Mouse (Mus musculus): ENCODE results near the gene Sectm1b. TPM values are rescaled to one million over a fixed set of nuclear protein-coding genes. Genes with fewer than 3 reads are reported as not detected.

Gene Sectm1b
- polyA plus RNA-seq, 1 experiment from 2014 or later, result not detected

DNA sequence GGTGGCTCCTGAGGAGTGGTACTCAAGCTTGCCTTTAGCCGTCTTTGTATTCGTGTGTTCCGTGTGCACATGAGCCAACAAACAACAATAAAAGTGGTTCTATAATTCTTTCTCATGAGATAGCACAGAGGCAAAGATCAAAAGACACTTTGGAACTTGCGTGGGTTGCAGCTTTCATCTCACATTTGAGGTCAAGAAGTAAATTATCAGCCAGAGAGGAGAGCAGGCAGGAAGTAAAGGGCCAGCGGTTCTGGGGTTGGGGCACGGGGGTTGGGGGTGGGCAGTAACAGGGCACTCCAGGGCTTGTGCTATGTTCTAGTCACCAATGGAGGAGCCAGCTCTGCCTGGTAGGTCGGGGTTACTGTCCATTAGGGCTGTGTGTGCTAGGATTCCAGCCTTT is 37.3 kb upstream of the Sectm1b start:
- Histone ChIP-seq H3K4me3 (ENCODE audit: low read depth, low read length) (no peak overlapping the region), H3K9me3 (ENCODE audit: control insufficient read depth, low read length) (no peaks in the 10 kb centered on the region), H3K4me1 (replicated peaks; ENCODE audit: control insufficient read depth, insufficient read depth, low read length) (peaks cover 8% of the 10 kb centered on the region; the same call in 1 of the 2 replicates), H3K27me3 (replicated peaks; ENCODE audit: control insufficient read depth, insufficient read depth, low read length) (no peaks in the 10 kb centered on the region), H3K4me2 (no peak overlapping the region), H3K27ac (ENCODE audit: low read depth, low read length) (no peak overlapping the region), H3K36me3 (ENCODE audit: control insufficient read depth, insufficient read depth, low read length) (no peaks in the 10 kb centered on the region), H3K9ac (ENCODE audit: low read depth, low read length) (no peak overlapping the region)
- no peak for ATAC-seq (replicated peaks; ENCODE audit: low FRiP score)
- WGBS, result 46% methylated on average over 7 of the region's 7 CpGs
- no peak for DNase-seq (ENCODE audit: low spot score)

DNA sequence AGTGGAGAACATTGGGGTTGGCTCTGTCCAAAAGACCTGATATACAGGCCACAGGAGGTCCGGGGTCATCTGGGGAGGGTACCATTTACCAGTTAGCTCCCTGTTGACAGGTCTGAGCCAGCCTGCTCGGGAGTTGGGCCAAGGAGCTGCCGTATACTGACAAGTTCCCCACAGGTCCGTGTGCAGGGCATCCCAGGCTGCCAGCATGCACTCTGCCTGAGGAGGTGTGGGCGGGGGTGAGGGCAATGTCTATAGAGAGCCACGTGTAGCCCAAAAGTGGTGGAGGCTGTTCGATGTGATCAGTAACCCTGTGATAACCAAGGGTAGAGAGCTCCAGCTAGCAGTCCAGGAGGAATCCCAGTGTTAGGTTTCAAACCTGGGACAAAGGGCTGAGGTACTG is 36.4 kb upstream of the Sectm1b start:
- Histone ChIP-seq H3K36me3 (ENCODE audit: control insufficient read depth, insufficient read depth, low read length) (no peaks in the 10 kb centered on the region), H3K9ac (ENCODE audit: low read depth, low read length) (no peak overlapping the region), H3K9me3 (ENCODE audit: control insufficient read depth, low read length) (no peaks in the 10 kb centered on the region), H3K4me1 (replicated peaks; ENCODE audit: control insufficient read depth, insufficient read depth, low read length) (peaks cover 8% of the 10 kb centered on the region; the same call in 1 of the 2 replicates), H3K4me2 (no peak overlapping the region), H3K4me3 (ENCODE audit: low read depth, low read length) (no peak overlapping the region), H3K27ac (ENCODE audit: low read depth, low read length) (no peak overlapping the region), H3K27me3 (replicated peaks; ENCODE audit: control insufficient read depth, insufficient read depth, low read length) (no peaks in the 10 kb centered on the region)
- no peak for ATAC-seq (replicated peaks; ENCODE audit: low FRiP score)
- WGBS, result 72% methylated on average over 7 of the region's 7 CpGs
- no peak for DNase-seq (ENCODE audit: low spot score)

DNA sequence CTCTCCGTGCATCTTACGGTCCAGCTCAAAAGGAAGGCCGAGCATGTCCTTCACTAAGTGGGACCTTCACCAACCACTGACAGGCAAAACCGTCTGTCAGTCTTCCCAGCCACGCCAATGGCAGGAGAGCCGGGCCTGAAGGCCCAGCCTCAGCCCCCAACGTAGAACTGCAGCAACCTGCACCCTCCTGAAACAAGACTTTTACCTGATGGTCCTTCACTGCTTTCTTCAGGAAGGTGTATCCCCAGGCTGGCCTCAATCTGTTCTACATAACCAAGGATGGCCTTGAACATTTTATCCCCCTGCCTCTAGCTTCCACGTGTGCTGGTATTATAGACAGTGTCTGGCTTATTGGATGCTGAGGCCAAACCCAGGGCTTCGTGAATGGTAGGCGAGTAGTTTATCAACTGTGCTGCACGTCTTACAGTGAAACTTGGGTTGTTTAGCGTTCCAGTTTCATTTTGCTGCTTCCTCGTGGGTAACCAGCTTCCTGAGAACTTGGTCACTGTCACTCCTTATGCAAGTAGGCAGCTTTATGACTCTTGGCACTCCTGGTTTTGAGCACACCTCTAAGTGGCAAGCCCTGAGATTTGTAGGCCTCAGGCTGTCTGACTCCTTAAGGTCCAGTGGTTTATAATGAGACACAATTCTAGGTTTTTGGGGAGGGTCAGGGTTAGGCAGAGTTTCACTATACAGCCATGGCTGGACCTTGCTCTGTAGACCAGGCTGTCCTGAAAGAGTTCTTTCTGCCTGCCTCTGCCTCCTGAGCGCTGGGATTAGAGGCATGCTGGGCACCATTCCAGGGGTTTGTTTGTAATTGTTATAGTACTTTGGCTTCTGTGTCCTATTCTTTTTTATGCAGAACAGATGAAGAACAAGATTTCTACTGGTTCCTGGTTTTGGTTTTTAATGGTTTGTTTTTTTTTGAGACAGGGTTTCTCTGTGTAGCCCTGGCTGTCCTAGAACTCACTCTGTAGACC is 29.5 kb upstream of the Sectm1b start:
- DNase-seq (ENCODE audit: low spot score) (no peak), ATAC-seq (replicated peaks; ENCODE audit: low FRiP score) (no peak)
- H3K4me2 ChIP-seq, result no peak overlapping the region
- no peak overlapping the region for H3K4me3 ChIP-seq (ENCODE audit: low read depth, low read length)
- H3K9ac ChIP-seq (ENCODE audit: low read depth, low read length), result no peak overlapping the region
- no peaks in the 10 kb centered on the region for H3K4me1 ChIP-seq (replicated peaks; ENCODE audit: control insufficient read depth, insufficient read depth, low read length)
- H3K9me3 ChIP-seq (ENCODE audit: control insufficient read depth, low read length), result no peaks in the 10 kb centered on the region
- H3K27me3 ChIP-seq (replicated peaks; ENCODE audit: control insufficient read depth, insufficient read depth, low read length), result no peaks in the 10 kb centered on the region
- no peaks in the 10 kb centered on the region for H3K36me3 ChIP-seq (ENCODE audit: control insufficient read depth, insufficient read depth, low read length)
- H3K27ac ChIP-seq (ENCODE audit: low read depth, low read length), result no peak overlapping the region
- 77% methylated on average over 14 of the region's 14 CpGs for WGBS

DNA sequence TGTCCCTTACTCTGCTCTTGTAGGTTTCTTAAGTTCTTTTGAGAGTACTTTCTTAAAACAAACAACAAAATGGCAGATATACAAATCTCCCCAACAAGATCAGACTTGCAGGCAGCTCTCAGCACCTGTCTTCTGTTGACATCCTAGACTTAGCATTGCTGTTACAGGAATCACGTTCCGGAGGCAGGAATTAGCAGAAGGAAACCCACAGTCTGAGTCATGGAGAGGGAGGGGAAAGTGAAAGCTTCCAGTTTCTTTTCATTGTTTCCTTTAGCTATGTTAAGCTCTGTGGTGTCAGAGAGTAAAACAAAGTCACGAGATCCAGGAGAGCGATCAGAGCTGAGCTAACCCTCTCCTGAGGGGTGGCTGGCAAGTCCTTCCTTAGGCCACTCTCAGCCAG is 27.6 kb upstream of the Sectm1b start:
- H3K4me3 ChIP-seq (ENCODE audit: low read depth, low read length), result no peak overlapping the region
- no peak overlapping the region for H3K9ac ChIP-seq (ENCODE audit: low read depth, low read length)
- H3K4me1 ChIP-seq (replicated peaks; ENCODE audit: control insufficient read depth, insufficient read depth, low read length), result no peaks in the 10 kb centered on the region
- WGBS, result 64% methylated on average over 4 of the region's 4 CpGs
- ATAC-seq (replicated peaks; ENCODE audit: low FRiP score) (no peak), DNase-seq (ENCODE audit: low spot score) (no peak)
- H3K27ac ChIP-seq (ENCODE audit: low read depth, low read length), result no peak overlapping the region
- H3K27me3 ChIP-seq (replicated peaks; ENCODE audit: control insufficient read depth, insufficient read depth, low read length), result no peaks in the 10 kb centered on the region
- H3K4me2 ChIP-seq, result no peak overlapping the region
- no peaks in the 10 kb centered on the region for H3K9me3 ChIP-seq (ENCODE audit: control insufficient read depth, low read length)
- H3K36me3 ChIP-seq (ENCODE audit: control insufficient read depth, insufficient read depth, low read length), result no peaks in the 10 kb centered on the region

DNA sequence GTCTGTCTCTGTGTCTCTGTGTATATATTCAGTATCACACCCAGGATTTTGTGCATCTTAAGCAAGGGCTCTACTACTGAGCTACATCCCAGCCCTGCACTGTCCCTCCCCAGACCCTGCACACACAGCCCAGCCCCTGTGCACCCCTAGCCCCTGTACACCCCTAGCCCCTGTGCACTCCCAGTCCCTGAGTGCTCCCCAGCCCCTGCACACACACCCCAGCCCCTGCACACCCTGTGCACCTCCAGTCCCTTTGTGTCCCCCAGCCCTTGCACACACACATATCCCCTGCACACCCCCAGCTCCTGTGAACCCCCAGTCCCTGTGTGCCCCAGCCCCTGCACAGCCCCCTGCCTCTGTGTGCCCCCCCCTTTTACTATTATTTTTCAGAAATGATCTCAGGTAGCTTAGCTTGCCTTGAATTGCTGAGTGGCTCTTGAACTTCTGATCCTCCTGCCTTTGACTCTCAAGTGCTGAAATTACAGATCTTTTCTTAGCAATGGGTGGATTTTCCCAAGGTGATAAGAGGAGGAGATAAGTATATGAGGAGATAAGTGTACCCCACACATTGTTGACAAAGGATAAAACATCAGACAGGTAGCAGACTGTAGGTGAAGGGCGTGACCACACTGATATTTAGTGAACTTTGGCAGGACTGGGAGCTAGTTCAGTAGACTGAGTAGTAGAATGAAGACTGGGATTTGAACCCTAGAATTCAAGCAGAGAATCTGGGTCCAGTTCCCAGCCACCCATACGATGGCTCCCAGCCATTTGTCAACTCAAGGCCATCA is 26.6 kb upstream of the Sectm1b start:
- Histone ChIP-seq H3K4me3 (ENCODE audit: low read depth, low read length) (no peak overlapping the region), H3K27ac (ENCODE audit: low read depth, low read length) (no peak overlapping the region), H3K9ac (ENCODE audit: low read depth, low read length) (no peak overlapping the region), H3K27me3 (replicated peaks; ENCODE audit: control insufficient read depth, insufficient read depth, low read length) (no peaks in the 10 kb centered on the region), H3K36me3 (ENCODE audit: control insufficient read depth, insufficient read depth, low read length) (no peaks in the 10 kb centered on the region), H3K4me1 (replicated peaks; ENCODE audit: control insufficient read depth, insufficient read depth, low read length) (no peaks in the 10 kb centered on the region), H3K9me3 (ENCODE audit: control insufficient read depth, low read length) (no peaks in the 10 kb centered on the region), H3K4me2 (no peak overlapping the region)
- no peak for ATAC-seq (replicated peaks; ENCODE audit: low FRiP score)
- DNase-seq (ENCODE audit: low spot score), result no peak
- 86% methylated on average over 2 of the region's 2 CpGs for WGBS

DNA sequence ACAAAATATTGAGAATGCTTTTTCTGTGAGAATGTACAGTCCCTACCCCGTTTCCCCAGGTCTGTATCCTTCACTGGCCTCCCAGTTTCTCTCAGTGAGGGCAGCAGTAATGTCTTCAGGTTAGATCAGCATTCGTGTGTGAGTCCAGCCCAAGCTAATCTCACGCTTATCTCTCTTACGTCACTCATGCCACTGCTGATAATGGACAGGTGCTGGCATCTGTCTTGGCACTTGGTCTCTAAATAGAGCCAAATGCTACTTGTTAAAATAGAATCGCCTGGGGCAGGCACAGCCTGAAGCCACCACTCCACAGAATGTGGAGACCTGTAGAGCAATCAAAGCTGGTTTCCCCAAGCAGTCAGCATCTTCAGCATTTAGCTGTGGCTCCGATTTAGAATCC is 25.6 kb upstream of the Sectm1b start:
- no peak overlapping the region for H3K9ac ChIP-seq (ENCODE audit: low read depth, low read length)
- no peak overlapping the region for H3K27ac ChIP-seq (ENCODE audit: low read depth, low read length)
- no peaks in the 10 kb centered on the region for H3K27me3 ChIP-seq (replicated peaks; ENCODE audit: control insufficient read depth, insufficient read depth, low read length)
- no peaks in the 10 kb centered on the region for H3K9me3 ChIP-seq (ENCODE audit: control insufficient read depth, low read length)
- H3K4me2 ChIP-seq, result no peak overlapping the region
- no peaks in the 10 kb centered on the region for H3K4me1 ChIP-seq (replicated peaks; ENCODE audit: control insufficient read depth, insufficient read depth, low read length)
- DNase-seq (ENCODE audit: low spot score), result no peak
- H3K36me3 ChIP-seq (ENCODE audit: control insufficient read depth, insufficient read depth, low read length), result no peaks in the 10 kb centered on the region
- ATAC-seq (replicated peaks; ENCODE audit: low FRiP score), result no peak
- WGBS, result 59% methylated on average over 6 of the region's 6 CpGs
- no peak overlapping the region for H3K4me3 ChIP-seq (ENCODE audit: low read depth, low read length)

DNA sequence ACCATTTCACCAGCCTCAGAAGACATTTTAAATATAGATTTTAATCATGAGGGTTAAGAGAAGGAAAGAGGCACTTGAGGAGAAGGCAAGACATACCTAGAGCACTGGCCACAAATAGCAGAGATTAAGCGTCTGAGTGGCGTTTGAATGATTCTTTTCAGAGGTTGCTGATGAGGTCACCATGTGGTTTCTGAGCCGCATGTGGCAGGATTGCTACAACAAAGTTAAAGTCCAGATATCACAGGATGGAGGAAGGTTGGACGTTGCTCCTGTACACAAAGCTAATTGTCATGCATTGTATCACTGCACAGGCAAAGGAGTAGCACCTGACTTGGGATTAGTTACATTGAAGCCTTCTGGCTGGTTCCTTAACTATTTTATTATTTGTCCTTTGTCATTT is 22.9 kb upstream of the Sectm1b start:
- H3K27me3 ChIP-seq (replicated peaks; ENCODE audit: control insufficient read depth, insufficient read depth, low read length), result no peaks in the 10 kb centered on the region
- H3K4me2 ChIP-seq, result no peak overlapping the region
- WGBS, result 39% methylated on average over 4 of the region's 4 CpGs
- no peak for ATAC-seq (replicated peaks; ENCODE audit: low FRiP score)
- no peaks in the 10 kb centered on the region for H3K9me3 ChIP-seq (ENCODE audit: control insufficient read depth, low read length)
- DNase-seq (ENCODE audit: low spot score), result no peak
- H3K36me3 ChIP-seq (ENCODE audit: control insufficient read depth, insufficient read depth, low read length), result no peaks in the 10 kb centered on the region
- H3K4me1 ChIP-seq (replicated peaks; ENCODE audit: control insufficient read depth, insufficient read depth, low read length), result 0 out of 2 replicates have a peak, but pooled peaks cover 2% of the 10 kb centered on the region
- H3K9ac ChIP-seq (ENCODE audit: low read depth, low read length), result no peak overlapping the region
- H3K4me3 ChIP-seq (ENCODE audit: low read depth, low read length), result no peak overlapping the region
- no peak overlapping the region for H3K27ac ChIP-seq (ENCODE audit: low read depth, low read length)

DNA sequence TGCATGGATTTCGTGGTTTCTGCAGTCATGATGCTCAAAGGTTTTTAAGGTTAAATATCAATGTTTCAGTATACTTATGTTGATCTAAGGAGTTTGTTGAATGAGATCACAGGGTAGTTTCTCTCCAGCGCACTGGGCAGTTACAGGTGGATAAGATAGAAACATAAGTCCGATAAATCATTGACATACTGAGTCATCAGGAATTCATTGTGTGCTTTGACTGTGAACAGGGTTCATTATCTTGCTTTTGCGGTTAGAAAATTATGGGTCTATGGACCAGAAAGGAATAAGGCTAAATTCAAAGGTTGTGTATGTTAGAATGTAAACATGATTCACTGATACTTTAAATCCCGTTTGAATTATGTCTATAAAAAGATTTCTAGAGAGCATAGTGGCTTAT is 21.8 kb upstream of the Sectm1b start:
- Histone ChIP-seq H3K36me3 (ENCODE audit: control insufficient read depth, insufficient read depth, low read length) (no peaks in the 10 kb centered on the region), H3K27me3 (replicated peaks; ENCODE audit: control insufficient read depth, insufficient read depth, low read length) (no peaks in the 10 kb centered on the region), H3K27ac (ENCODE audit: low read depth, low read length) (no peak overlapping the region), H3K4me3 (ENCODE audit: low read depth, low read length) (no peak overlapping the region), H3K9ac (ENCODE audit: low read depth, low read length) (no peak overlapping the region), H3K9me3 (ENCODE audit: control insufficient read depth, low read length) (no peaks in the 10 kb centered on the region), H3K4me2 (no peak overlapping the region), H3K4me1 (replicated peaks; ENCODE audit: control insufficient read depth, insufficient read depth, low read length) (0 out of 2 replicates have a peak, but pooled peaks cover 2% of the 10 kb centered on the region)
- DNase-seq (ENCODE audit: low spot score), result no peak
- WGBS, result 69% methylated on average over 5 of the region's 5 CpGs
- ATAC-seq (replicated peaks; ENCODE audit: low FRiP score), result no peak
